Mouse (Mus musculus): Measurements from ENCODE around the gene Fam117b. TPM values are rescaled to one million over a fixed set of nuclear protein-coding genes. Genes with fewer than 3 reads are reported as not detected.

Fam117b gene
- polyA plus RNA-seq (2015; fragmentation: Nextera tagmentation; extraction: Ambion mirVana): 15.7 and 16.6 TPM in 2 replicates

GRCm38 (mm10) chr1:59912413-59913157 lies at the start of gene Fam117b:
TSS of gene Fam117b (plus strand) at chr1:59913006.
- ATAC-seq: peak; percentile 98
- Histone ChIP-seq H3K9me3 (replicated peaks) (no peaks in the 10 kb centered on the region), H3K4me1 (peaks cover 26% of the 10 kb centered on the region), H3K4me2 (peak within 1 kb of the TSS; percentile 82), H3K9ac (peak within 1 kb of the TSS; percentile 96), H3K36me3 (ENCODE audit: poor library complexity, severe bottlenecking) (no peaks in the 10 kb centered on the region), H3K27ac (peak within 1 kb of the TSS; percentile 96), H3K4me3 (peak within 1 kb of the TSS; percentile 97), H3K27me3 (no peaks in the 10 kb centered on the region)
- under 1% methylated on average over 49 of the region's 72 CpGs for WGBS

GRCm38 (mm10) chr1:59868041-59868440 lies 44.8 kb upstream of the Fam117b start:
- WGBS: 95% methylated on average over 5 of the region's 5 CpGs
- no peak overlapping the region for H3K4me2 ChIP-seq
- no peak overlapping the region for H3K27ac ChIP-seq
- no peaks in the 10 kb centered on the region for H3K4me1 ChIP-seq
- ATAC-seq: no peak
- no peaks in the 10 kb centered on the region for H3K9me3 ChIP-seq (replicated peaks)
- no peaks in the 10 kb centered on the region for H3K27me3 ChIP-seq
- H3K4me3 ChIP-seq: no peak overlapping the region
- no peak overlapping the region for H3K9ac ChIP-seq
- peaks cover 56% of the 10 kb centered on the region for H3K36me3 ChIP-seq (ENCODE audit: poor library complexity, severe bottlenecking)

- Histone ChIP-seq H3K4me2 (no peak overlapping the region), H3K4me1 (no peaks in the 10 kb centered on the region), H3K27ac (no peak overlapping the region), H3K9ac (no peak overlapping the region), H3K36me3 (ENCODE audit: poor library complexity, severe bottlenecking) (peaks cover 27% of the 10 kb centered on the region), H3K9me3 (replicated peaks) (no peaks in the 10 kb centered on the region), H3K4me3 (no peak overlapping the region), H3K27me3 (no peaks in the 10 kb centered on the region)
- WGBS: 94% methylated on average over 3 of the region's 3 CpGs
- no peak for ATAC-seq
These were observed 38.8 kb upstream of the Fam117b start for GRCm38 (mm10) chr1:59874023-59874422.

- no peaks in the 10 kb centered on the region for H3K9me3 ChIP-seq (replicated peaks)
- H3K27ac ChIP-seq: no peak overlapping the region
- no peak overlapping the region for H3K9ac ChIP-seq
- 94% methylated on average over 7 of the region's 7 CpGs for WGBS
- no peak overlapping the region for H3K4me3 ChIP-seq
- peaks cover 21% of the 10 kb centered on the region for H3K36me3 ChIP-seq (ENCODE audit: poor library complexity, severe bottlenecking)
- H3K4me2 ChIP-seq: no peak overlapping the region
- no peaks in the 10 kb centered on the region for H3K4me1 ChIP-seq
- no peaks in the 10 kb centered on the region for H3K27me3 ChIP-seq
- no peak for ATAC-seq
These were observed 34.7 kb upstream of the Fam117b start for GRCm38 (mm10) chr1:59878098-59878497.

- ATAC-seq: peak; percentile 73
These were observed 29.3 kb upstream of the Fam117b start for GRCm38 (mm10) chr1:59883349-59884134.

GRCm38 (mm10) chr1:59886899-59887298 lies 25.9 kb upstream of the Fam117b start:
- H3K4me1 ChIP-seq: peaks cover 19% of the 10 kb centered on the region
- WGBS: 39% methylated on average over 4 of the region's 4 CpGs
- H3K9me3 ChIP-seq (replicated peaks): no peaks in the 10 kb centered on the region
- no peak for ATAC-seq
- no peak overlapping the region for H3K4me3 ChIP-seq
- H3K27me3 ChIP-seq: no peaks in the 10 kb centered on the region
- no peak overlapping the region for H3K9ac ChIP-seq
- H3K36me3 ChIP-seq (ENCODE audit: poor library complexity, severe bottlenecking): peaks cover 3% of the 10 kb centered on the region; the same call in 1 of the 2 replicates
- H3K4me2 ChIP-seq: no peak overlapping the region
- H3K27ac ChIP-seq: peak overlapping the region; percentile 51

More at GRCm38 (mm10) chr1:59883349-59884134, 29.3 kb upstream of the Fam117b start:
- Histone ChIP-seq H3K27ac (no peak overlapping the region), H3K4me2 (no peak overlapping the region), H3K4me3 (no peak overlapping the region), H3K4me1 (peaks cover 19% of the 10 kb centered on the region), H3K9ac (no peak overlapping the region), H3K9me3 (replicated peaks) (no peaks in the 10 kb centered on the region), H3K36me3 (ENCODE audit: poor library complexity, severe bottlenecking) (peaks cover 14% of the 10 kb centered on the region), H3K27me3 (no peaks in the 10 kb centered on the region)
- WGBS: 32% methylated on average over 3 of the region's 3 CpGs

GRCm38 (mm10) chr1:59888018-59888417 lies 24.8 kb upstream of the Fam117b start:
- no peaks in the 10 kb centered on the region for H3K9me3 ChIP-seq (replicated peaks)
- H3K4me2 ChIP-seq: no peak overlapping the region
- no peak overlapping the region for H3K27ac ChIP-seq
- no peak overlapping the region for H3K9ac ChIP-seq
- H3K36me3 ChIP-seq (ENCODE audit: poor library complexity, severe bottlenecking): peaks cover 3% of the 10 kb centered on the region; the same call in 1 of the 2 replicates
- no peak overlapping the region for H3K4me3 ChIP-seq
- H3K4me1 ChIP-seq: peaks cover 19% of the 10 kb centered on the region
- ATAC-seq: no peak
- H3K27me3 ChIP-seq: no peaks in the 10 kb centered on the region

- H3K27me3 ChIP-seq: no peaks in the 10 kb centered on the region
- H3K9me3 ChIP-seq (replicated peaks): no peaks in the 10 kb centered on the region
- 82% methylated on average over 4 of the region's 4 CpGs for WGBS
- no peak overlapping the region for H3K4me2 ChIP-seq
- no peaks in the 10 kb centered on the region for H3K36me3 ChIP-seq (ENCODE audit: poor library complexity, severe bottlenecking)
- H3K9ac ChIP-seq: no peak overlapping the region
- no peak for ATAC-seq
- H3K27ac ChIP-seq: no peak overlapping the region
- peaks cover 19% of the 10 kb centered on the region for H3K4me1 ChIP-seq
- no peak overlapping the region for H3K4me3 ChIP-seq
These were observed 21.6 kb upstream of the Fam117b start for GRCm38 (mm10) chr1:59891185-59891584.

- Histone ChIP-seq H3K9me3 (replicated peaks) (no peaks in the 10 kb centered on the region), H3K4me2 (no peak overlapping the region), H3K36me3 (ENCODE audit: poor library complexity, severe bottlenecking) (no peaks in the 10 kb centered on the region), H3K9ac (no peak overlapping the region), H3K27ac (no peak overlapping the region), H3K4me3 (no peak overlapping the region), H3K27me3 (no peaks in the 10 kb centered on the region), H3K4me1 (peaks cover 4% of the 10 kb centered on the region)
- ATAC-seq: no peak
- WGBS: 87% methylated on average over 8 of the region's 8 CpGs
These were observed 20.0 kb upstream of the Fam117b start for GRCm38 (mm10) chr1:59892777-59893176.

GRCm38 (mm10) chr1:59894025-59894424 lies 18.8 kb upstream of the Fam117b start:
- ATAC-seq: no peak
- Histone ChIP-seq H3K36me3 (ENCODE audit: poor library complexity, severe bottlenecking) (no peaks in the 10 kb centered on the region), H3K9ac (no peak overlapping the region), H3K4me1 (no peaks in the 10 kb centered on the region), H3K9me3 (replicated peaks) (no peaks in the 10 kb centered on the region), H3K4me2 (no peak overlapping the region), H3K4me3 (no peak overlapping the region), H3K27ac (no peak overlapping the region), H3K27me3 (no peaks in the 10 kb centered on the region)
- 85% methylated on average over 4 of the region's 4 CpGs for WGBS

- Histone ChIP-seq H3K27ac (no peak overlapping the region), H3K4me3 (no peak overlapping the region), H3K36me3 (ENCODE audit: poor library complexity, severe bottlenecking) (no peaks in the 10 kb centered on the region), H3K27me3 (no peaks in the 10 kb centered on the region), H3K4me1 (no peaks in the 10 kb centered on the region), H3K9ac (no peak overlapping the region), H3K4me2 (no peak overlapping the region), H3K9me3 (replicated peaks) (no peaks in the 10 kb centered on the region)
- WGBS: 53% methylated on average over 4 of the region's 4 CpGs
- no peak for ATAC-seq
These were observed 17.4 kb upstream of the Fam117b start for GRCm38 (mm10) chr1:59895456-59895855.

- WGBS: 59% methylated on average over 5 of the region's 5 CpGs
- H3K4me2 ChIP-seq: no peak overlapping the region
These were observed 15.5 kb upstream of the Fam117b start for GRCm38 (mm10) chr1:59897147-59897798.

More at GRCm38 (mm10) chr1:59897147-59897798, 15.5 kb upstream of the Fam117b start:
- no peaks in the 10 kb centered on the region for H3K27me3 ChIP-seq
- H3K36me3 ChIP-seq (ENCODE audit: poor library complexity, severe bottlenecking): no peaks in the 10 kb centered on the region
- no peak overlapping the region for H3K4me3 ChIP-seq
- no peaks in the 10 kb centered on the region for H3K4me1 ChIP-seq
- H3K9me3 ChIP-seq (replicated peaks): no peaks in the 10 kb centered on the region
- no peak overlapping the region for H3K27ac ChIP-seq
- no peak overlapping the region for H3K9ac ChIP-seq
- ATAC-seq: no peak
